Mouse (Mus musculus) hindbrain, embryonic 14.5 days (tissue): Measurements from ENCODE around the gene Ankle1. TPM values are rescaled to one million over a fixed set of nuclear protein-coding genes. Genes with fewer than 3 reads are reported as not detected.

Experiments
- ATAC-seq: fragments of 200-750 bp; cut with Nextera tagmentation; 2 replicates; pipeline ENCODE4 v1.8.0; 2017; ENCODE audit warnings: moderate number of reproducible peaks, mild to moderate bottlenecking, moderate TSS enrichment, moderate library complexity; ENCODE audit not compliant: low FRiP score
- DNase-seq: peaks from one replicate; pipeline ENCODE4 v3.0.0-alpha.2; 2015; ENCODE audit warnings: low spot score
- H3K27ac ChIP-seq: fragments of 300-500 bp; sonication (generic); 2 replicates; pipeline ENCODE4 v1.5.1; 2014; ENCODE audit warnings: mild to moderate bottlenecking, moderate library complexity
- H3K27me3 ChIP-seq: fragments of 300-500 bp; sonication (generic); 2 replicates; pipeline ENCODE4 v1.6.1; 2014; ENCODE audit warnings: mild to moderate bottlenecking, low read length, mixed read lengths; ENCODE audit not compliant: control insufficient read depth, insufficient read depth
- H3K36me3 ChIP-seq: fragments of 300-500 bp; sonication (generic); replicated peaks from 2 replicates; pipeline ENCODE4 v1.6.1; 2014; ENCODE audit not compliant: control insufficient read depth, insufficient read depth
- H3K4me1 ChIP-seq: fragments of 300-500 bp; sonication (generic); replicated peaks from 2 replicates; pipeline ENCODE4 v1.6.1; 2014; ENCODE audit warnings: antibody characterized with exemption, low read length, mixed read lengths; ENCODE audit not compliant: control insufficient read depth, insufficient read depth
- H3K4me2 ChIP-seq: fragments of 300-500 bp; sonication (generic); replicated peaks from 2 replicates; pipeline ENCODE4 v1.6.1; 2014; ENCODE audit warnings: mild to moderate bottlenecking, moderate library complexity
- H3K4me3 ChIP-seq: fragments of 300-500 bp; sonication (generic); replicated peaks from 2 replicates; pipeline ENCODE4 v1.5.1; 2014; ENCODE audit warnings: mild to moderate bottlenecking, low read length
- H3K9ac ChIP-seq: fragments of 300-500 bp; sonication (generic); 2 replicates; pipeline ENCODE4 v1.6.1; 2014
- H3K9me3 ChIP-seq: fragments of 300-500 bp; sonication (generic); 2 replicates; pipeline ENCODE4 v1.6.1; 2016; ENCODE audit warnings: low read length; ENCODE audit not compliant: control insufficient read depth
- WGBS: fragments of 180-500 bp; shearing (Covaris S2); extraction: QIAGEN DNeasy Blood & Tissue Kit; methylation state at CpG from one replicate; pipeline ENCODE4 v1.1.7; 2014; 5-methylcytosine and 5-hydroxymethylcytosine counted together
- polyA plus RNA-seq: library from polyadenylated mRNA; unstranded; fragments of >200 nt; fragmentation: Nextera tagmentation; extraction: Ambion mirVana; gene quantifications from 2 replicates; pipeline ENCODE4 v1.2.1, GENCODE M21; 2014

Gene Ankle1
- polyA plus RNA-seq, 1 experiment from 2014 or later = 4.7 TPM

GRCm38 (mm10) chr8:71394481-71394880, 11.3 kb upstream of the Ankle1 start:
- 78% methylated on average over 7 of the region's 7 CpGs for WGBS
- Histone ChIP-seq H3K4me3 (no peak overlapping the region), H3K27ac (no peak overlapping the region), H3K27me3 (no peaks in the 10 kb centered on the region), H3K9me3 (no peaks in the 10 kb centered on the region), H3K9ac (no peak overlapping the region), H3K4me1 (peaks cover 11% of the 10 kb centered on the region; the same call in 1 of the 2 replicates), H3K36me3 (peaks cover 12% of the 10 kb centered on the region), H3K4me2 (no peak overlapping the region)
- ATAC-seq = no peak
- no peak for DNase-seq

GRCm38 (mm10) chr8:71395071-71395470, 10.7 kb upstream of the Ankle1 start:
- H3K36me3 ChIP-seq = peaks cover 16% of the 10 kb centered on the region
- 90% methylated on average over 10 of the region's 10 CpGs for WGBS
- H3K4me2 ChIP-seq = peak overlapping the region; percentile 19; the same call in 1 of the 2 replicates
- H3K27me3 ChIP-seq = no peaks in the 10 kb centered on the region
- no peak overlapping the region for H3K27ac ChIP-seq
- peaks cover 11% of the 10 kb centered on the region; the same call in 1 of the 2 replicates for H3K4me1 ChIP-seq
- no peaks in the 10 kb centered on the region for H3K9me3 ChIP-seq
- H3K9ac ChIP-seq = no peak overlapping the region
- ATAC-seq (no peak), DNase-seq (no peak)
- no peak overlapping the region for H3K4me3 ChIP-seq

- peaks cover 11% of the 10 kb centered on the region; the same call in 1 of the 2 replicates for H3K4me1 ChIP-seq
- no peak for ATAC-seq
- 84% methylated on average over 9 of the region's 9 CpGs for WGBS
These were observed 10.2 kb upstream of the Ankle1 start, which contains the start of gene Ushbp1 for GRCm38 (mm10) chr8:71395629-71396028. Gene Ushbp1 (minus strand): TSS chr8:71395802.

GRCm38 (mm10) chr8:71396639-71397305, 9.0 kb upstream of the Ankle1 start, which contains the start of gene Babam1:
Gene Babam1 (plus strand): TSS chr8:71396861.
- Histone ChIP-seq H3K36me3 (peaks cover 16% of the 10 kb centered on the region), H3K4me3 (peak within 1 kb of the TSS; percentile 68), H3K4me1 (peaks cover 11% of the 10 kb centered on the region; the same call in 1 of the 2 replicates), H3K4me2 (peak within 1 kb of the TSS; percentile 81), H3K9ac (peak within 1 kb of the TSS; percentile 69), H3K9me3 (no peaks in the 10 kb centered on the region), H3K27ac (peak within 1 kb of the TSS; percentile 58), H3K27me3 (no peaks in the 10 kb centered on the region)
- whole genome bisulfite sequencing = 1% methylated on average over 34 of the region's 34 CpGs
- ATAC-seq = peak; percentile 98
- peak; percentile 92 for DNase-seq

More at GRCm38 (mm10) chr8:71395629-71396028, 10.2 kb upstream of the Ankle1 start, which contains the start of gene Ushbp1:
- Histone ChIP-seq H3K27me3 (no peaks in the 10 kb centered on the region), H3K9ac (no peak within 1 kb of the TSS; the same call in 1 of the 2 replicates), H3K36me3 (peaks cover 16% of the 10 kb centered on the region), H3K4me2 (peak within 1 kb of the TSS; percentile 81), H3K27ac (peak within 1 kb of the TSS; percentile 58), H3K4me3 (peak within 1 kb of the TSS; percentile 68), H3K9me3 (no peaks in the 10 kb centered on the region)
- no peak for DNase-seq

GRCm38 (mm10) chr8:71397701-71398100, 8.1 kb upstream of the Ankle1 start:
- Histone ChIP-seq H3K9ac (0 out of 2 replicates have a peak overlapping the region, but pooled peaks have one; percentile 69), H3K36me3 (peaks cover 16% of the 10 kb centered on the region), H3K9me3 (no peaks in the 10 kb centered on the region), H3K4me1 (peaks cover 11% of the 10 kb centered on the region; the same call in 1 of the 2 replicates), H3K4me3 (peak overlapping the region; percentile 68; the same call in 1 of the 2 replicates), H3K4me2 (peak overlapping the region; percentile 81), H3K27me3 (no peaks in the 10 kb centered on the region), H3K27ac (no peak overlapping the region)
- WGBS = 83% methylated on average over 12 of the region's 12 CpGs
- ATAC-seq (no peak), DNase-seq (no peak)

- H3K4me1 ChIP-seq = peaks cover 15% of the 10 kb centered on the region; the same call in 1 of the 2 replicates
- H3K36me3 ChIP-seq = peaks cover 16% of the 10 kb centered on the region
- no peak overlapping the region for H3K4me2 ChIP-seq
- no peak overlapping the region for H3K27ac ChIP-seq
- no peak overlapping the region for H3K9ac ChIP-seq
- ATAC-seq (no peak), DNase-seq (no peak)
- no peaks in the 10 kb centered on the region for H3K27me3 ChIP-seq
- H3K4me3 ChIP-seq = no peak overlapping the region
- no peaks in the 10 kb centered on the region for H3K9me3 ChIP-seq
- WGBS = 96% methylated on average over 2 of the region's 2 CpGs
These were observed 5.0 kb upstream of the Ankle1 start for GRCm38 (mm10) chr8:71400826-71401225.

GRCm38 (mm10) chr8:71401454-71401853, 4.4 kb upstream of the Ankle1 start:
- H3K9me3 ChIP-seq = no peaks in the 10 kb centered on the region
- H3K27me3 ChIP-seq = no peaks in the 10 kb centered on the region
- no peak overlapping the region for H3K4me3 ChIP-seq
- ATAC-seq = no peak
- H3K4me2 ChIP-seq = no peak overlapping the region
- peaks cover 15% of the 10 kb centered on the region; the same call in 1 of the 2 replicates for H3K4me1 ChIP-seq
- H3K27ac ChIP-seq = no peak overlapping the region
- H3K9ac ChIP-seq = no peak overlapping the region
- peaks cover 16% of the 10 kb centered on the region for H3K36me3 ChIP-seq
- no peak for DNase-seq

GRCm38 (mm10) chr8:71402446-71402964, 3.3 kb upstream of the Ankle1 start:
- H3K36me3 ChIP-seq = peaks cover 16% of the 10 kb centered on the region
- no peak overlapping the region for H3K4me3 ChIP-seq
- DNase-seq = no peak
- H3K27me3 ChIP-seq = no peaks in the 10 kb centered on the region
- no peak overlapping the region for H3K9ac ChIP-seq
- no peak overlapping the region for H3K4me2 ChIP-seq
- H3K4me1 ChIP-seq = peaks cover 16% of the 10 kb centered on the region; the same call in 1 of the 2 replicates
- H3K27ac ChIP-seq = no peak overlapping the region
- ATAC-seq = no peak
- 87% methylated on average over 9 of the region's 9 CpGs for WGBS
- H3K9me3 ChIP-seq = no peaks in the 10 kb centered on the region

- Histone ChIP-seq H3K4me3 (no peak overlapping the region), H3K27me3 (no peaks in the 10 kb centered on the region), H3K9me3 (no peaks in the 10 kb centered on the region), H3K36me3 (peaks cover 15% of the 10 kb centered on the region), H3K27ac (no peak overlapping the region), H3K9ac (no peak overlapping the region), H3K4me2 (no peak overlapping the region), H3K4me1 (peaks cover 13% of the 10 kb centered on the region; the same call in 1 of the 2 replicates)
- DNase-seq = no peak
- ATAC-seq = no peak
- 91% methylated on average over 6 of the region's 6 CpGs for WGBS
These were observed 2.5 kb upstream of the Ankle1 start for GRCm38 (mm10) chr8:71403107-71403885.
